Mouse (Mus musculus): Measurements from ENCODE around the gene Znrd1as. TPM values are rescaled to one million over a fixed set of nuclear protein-coding genes. Genes with fewer than 3 reads are reported as not detected.

Znrd1as gene
- polyA plus RNA-seq, 1 experiment from 2014 or later = 6.6 TPM

GRCm38 (mm10) chr17:36995448-36995847 lies 37.1 kb downstream of the Znrd1as start:
- DNase-seq (ENCODE audit: low spot score) (no peak), ATAC-seq (replicated peaks; ENCODE audit: low FRiP score, low TSS enrichment, low read depth) (no peak)
- Histone ChIP-seq H3K9ac (ENCODE audit: low read length) (no peak overlapping the region), H3K9me3 (ENCODE audit: control insufficient read depth, low read length) (no peaks in the 10 kb centered on the region), H3K4me2 (ENCODE audit: low read length) (no peak overlapping the region), H3K27ac (ENCODE audit: low read depth) (no peak overlapping the region), H3K36me3 (ENCODE audit: control insufficient read depth, insufficient read depth, low read length) (no peaks in the 10 kb centered on the region), H3K27me3 (replicated peaks; ENCODE audit: control insufficient read depth, insufficient read depth, low read length) (0 out of 2 replicates have a peak, but pooled peaks cover 5% of the 10 kb centered on the region), H3K4me1 (replicated peaks; ENCODE audit: control insufficient read depth, insufficient read depth, low read length) (no peaks in the 10 kb centered on the region), H3K4me3 (ENCODE audit: low read depth, low read length) (no peak overlapping the region)
- WGBS = 73% methylated on average over 3 of the region's 3 CpGs

- DNase-seq (ENCODE audit: low spot score) = peak; percentile 92
- no peak overlapping the region for H3K27ac ChIP-seq (ENCODE audit: low read depth)
- no peak overlapping the region for H3K4me2 ChIP-seq (ENCODE audit: low read length)
- no peak; the same call in 1 of the 2 replicates for ATAC-seq (replicated peaks; ENCODE audit: low FRiP score, low TSS enrichment, low read depth)
- no peaks in the 10 kb centered on the region for H3K36me3 ChIP-seq (ENCODE audit: control insufficient read depth, insufficient read depth, low read length)
- WGBS = 25% methylated on average over 7 of the region's 7 CpGs
- H3K4me1 ChIP-seq (replicated peaks; ENCODE audit: control insufficient read depth, insufficient read depth, low read length) = no peaks in the 10 kb centered on the region
- H3K9ac ChIP-seq (ENCODE audit: low read length) = no peak overlapping the region
- no peak overlapping the region for H3K4me3 ChIP-seq (ENCODE audit: low read depth, low read length)
- no peaks in the 10 kb centered on the region for H3K27me3 ChIP-seq (replicated peaks; ENCODE audit: control insufficient read depth, insufficient read depth, low read length)
- no peaks in the 10 kb centered on the region for H3K9me3 ChIP-seq (ENCODE audit: control insufficient read depth, low read length)
Observed at GRCm38 (mm10) chr17:36997033-36997735, 38.8 kb downstream of the Znrd1as start.

GRCm38 (mm10) chr17:36998477-36998876 lies 40.1 kb downstream of the Znrd1as start:
- Histone ChIP-seq H3K4me3 (ENCODE audit: low read depth, low read length) (no peak overlapping the region), H3K9me3 (ENCODE audit: control insufficient read depth, low read length) (no peaks in the 10 kb centered on the region), H3K27ac (ENCODE audit: low read depth) (no peak overlapping the region), H3K4me1 (replicated peaks; ENCODE audit: control insufficient read depth, insufficient read depth, low read length) (peaks cover 7% of the 10 kb centered on the region), H3K4me2 (ENCODE audit: low read length) (no peak overlapping the region), H3K36me3 (ENCODE audit: control insufficient read depth, insufficient read depth, low read length) (no peaks in the 10 kb centered on the region), H3K27me3 (replicated peaks; ENCODE audit: control insufficient read depth, insufficient read depth, low read length) (no peaks in the 10 kb centered on the region), H3K9ac (ENCODE audit: low read length) (no peak overlapping the region)
- ATAC-seq (replicated peaks; ENCODE audit: low FRiP score, low TSS enrichment, low read depth) = no peak
- no peak for DNase-seq (ENCODE audit: low spot score)
- WGBS = 60% methylated on average over 2 of the region's 2 CpGs

- Histone ChIP-seq H3K4me1 (replicated peaks; ENCODE audit: control insufficient read depth, insufficient read depth, low read length) (peaks cover 14% of the 10 kb centered on the region), H3K4me2 (ENCODE audit: low read length) (peak within 1 kb of the TSS; percentile 79), H3K36me3 (ENCODE audit: control insufficient read depth, insufficient read depth, low read length) (peaks cover 9% of the 10 kb centered on the region), H3K9me3 (ENCODE audit: control insufficient read depth, low read length) (no peaks in the 10 kb centered on the region), H3K27me3 (replicated peaks; ENCODE audit: control insufficient read depth, insufficient read depth, low read length) (no peaks in the 10 kb centered on the region), H3K27ac (ENCODE audit: low read depth) (no peak within 1 kb of the TSS), H3K4me3 (ENCODE audit: low read depth, low read length) (no peak within 1 kb of the TSS), H3K9ac (ENCODE audit: low read length) (no peak within 1 kb of the TSS)
- WGBS = 87% methylated on average over 7 of the region's 7 CpGs
- DNase-seq (ENCODE audit: low spot score) (no peak), ATAC-seq (replicated peaks; ENCODE audit: low FRiP score, low TSS enrichment, low read depth) (no peak)
Observed at GRCm38 (mm10) chr17:37000863-37001262, 42.5 kb downstream of the Znrd1as start, which contains the start of gene Zfp57. Gene Zfp57 (plus strand): TSS chr17:37001163.

- WGBS = under 1% methylated on average over 49 of the region's 49 CpGs
- Histone ChIP-seq H3K27ac (ENCODE audit: low read depth) (peak overlapping the region; percentile 92), H3K36me3 (ENCODE audit: control insufficient read depth, insufficient read depth, low read length) (peaks cover 27% of the 10 kb centered on the region), H3K4me2 (ENCODE audit: low read length) (peak overlapping the region; percentile 79), H3K9ac (ENCODE audit: low read length) (peak overlapping the region; percentile 93), H3K4me3 (ENCODE audit: low read depth, low read length) (peak overlapping the region; percentile 67), H3K27me3 (replicated peaks; ENCODE audit: control insufficient read depth, insufficient read depth, low read length) (no peaks in the 10 kb centered on the region), H3K4me1 (replicated peaks; ENCODE audit: control insufficient read depth, insufficient read depth, low read length) (peaks cover 14% of the 10 kb centered on the region), H3K9me3 (ENCODE audit: control insufficient read depth, low read length) (no peaks in the 10 kb centered on the region)
- ATAC-seq (replicated peaks; ENCODE audit: low FRiP score, low TSS enrichment, low read depth) = peak; percentile 85
- DNase-seq (ENCODE audit: low spot score) = peak; percentile 90
Observed at GRCm38 (mm10) chr17:37002364-37003330, 44.3 kb downstream of the Znrd1as start.

GRCm38 (mm10) chr17:37003366-37003765 lies 45.0 kb downstream of the Znrd1as start:
- Histone ChIP-seq H3K4me2 (ENCODE audit: low read length) (peak overlapping the region; percentile 79), H3K9ac (ENCODE audit: low read length) (peak overlapping the region; percentile 93), H3K36me3 (ENCODE audit: control insufficient read depth, insufficient read depth, low read length) (peaks cover 34% of the 10 kb centered on the region), H3K9me3 (ENCODE audit: control insufficient read depth, low read length) (no peaks in the 10 kb centered on the region), H3K4me1 (replicated peaks; ENCODE audit: control insufficient read depth, insufficient read depth, low read length) (peaks cover 14% of the 10 kb centered on the region), H3K4me3 (ENCODE audit: low read depth, low read length) (peak overlapping the region; percentile 67), H3K27ac (ENCODE audit: low read depth) (peak overlapping the region; percentile 92; the same call in 1 of the 2 replicates), H3K27me3 (replicated peaks; ENCODE audit: control insufficient read depth, insufficient read depth, low read length) (no peaks in the 10 kb centered on the region)
- 29% methylated on average over 3 of the region's 4 CpGs for WGBS
- no peak for ATAC-seq (replicated peaks; ENCODE audit: low FRiP score, low TSS enrichment, low read depth)
- no peak for DNase-seq (ENCODE audit: low spot score)

- Histone ChIP-seq H3K36me3 (ENCODE audit: control insufficient read depth, insufficient read depth, low read length) (peaks cover 63% of the 10 kb centered on the region), H3K9me3 (ENCODE audit: control insufficient read depth, low read length) (no peaks in the 10 kb centered on the region), H3K27ac (ENCODE audit: low read depth) (no peak overlapping the region), H3K27me3 (replicated peaks; ENCODE audit: control insufficient read depth, insufficient read depth, low read length) (no peaks in the 10 kb centered on the region), H3K9ac (ENCODE audit: low read length) (no peak overlapping the region), H3K4me1 (replicated peaks; ENCODE audit: control insufficient read depth, insufficient read depth, low read length) (peaks cover 9% of the 10 kb centered on the region), H3K4me3 (ENCODE audit: low read depth, low read length) (no peak overlapping the region), H3K4me2 (ENCODE audit: low read length) (no peak overlapping the region)
- 91% methylated on average over 6 of the region's 6 CpGs for WGBS
- ATAC-seq (replicated peaks; ENCODE audit: low FRiP score, low TSS enrichment, low read depth) (no peak), DNase-seq (ENCODE audit: low spot score) (no peak)
Observed at GRCm38 (mm10) chr17:37008161-37008560, 49.8 kb downstream of the Znrd1as start.

GRCm38 (mm10) chr17:37009460-37010042 lies 51.2 kb downstream of the Znrd1as start:
- DNase-seq (ENCODE audit: low spot score) = no peak
- Histone ChIP-seq H3K4me2 (ENCODE audit: low read length) (no peak overlapping the region), H3K4me1 (replicated peaks; ENCODE audit: control insufficient read depth, insufficient read depth, low read length) (no peaks in the 10 kb centered on the region), H3K27ac (ENCODE audit: low read depth) (no peak overlapping the region), H3K9ac (ENCODE audit: low read length) (no peak overlapping the region), H3K4me3 (ENCODE audit: low read depth, low read length) (no peak overlapping the region), H3K27me3 (replicated peaks; ENCODE audit: control insufficient read depth, insufficient read depth, low read length) (no peaks in the 10 kb centered on the region), H3K36me3 (ENCODE audit: control insufficient read depth, insufficient read depth, low read length) (peaks cover 63% of the 10 kb centered on the region), H3K9me3 (ENCODE audit: control insufficient read depth, low read length) (no peaks in the 10 kb centered on the region)
- ATAC-seq (replicated peaks; ENCODE audit: low FRiP score, low TSS enrichment, low read depth) = no peak
- WGBS = 93% methylated on average over 17 of the region's 17 CpGs
